Mouse (Mus musculus) bone marrow, adult 2 months (tissue): ENCODE results near the gene Ppp1r2. TPM values are rescaled to one million over a fixed set of nuclear protein-coding genes. Genes with fewer than 3 reads are reported as not detected.

Source experiments
- H3K27ac ChIP-seq: fragments of 200-500 bp; 2 replicates; pipeline ENCODE4 v1.5.1; 2012; ENCODE audit warnings: low read depth, mild to moderate bottlenecking, control low read depth, inconsistent platforms, low read length; ENCODE audit not compliant: control insufficient read depth, poor library complexity, insufficient read depth
- H3K4me1 ChIP-seq: fragments of 200-500 bp; 2 replicates; pipeline ENCODE4 v1.6.1; 2011; ENCODE audit warnings: low read length; ENCODE audit not compliant: control insufficient read depth, insufficient read depth
- H3K4me3 ChIP-seq: fragments of 200-500 bp; replicated peaks from 2 replicates; pipeline ENCODE3; 2011; ENCODE audit warnings: mild to moderate bottlenecking, low read depth, low read length, control low read depth; ENCODE audit not compliant: control insufficient read depth
- CTCF ChIP-seq: fragments of 200-500 bp; IDR thresholded peaks from 2 replicates; pipeline ENCODE4 v1.5.1; 2011; ENCODE audit warnings: low read length, control low read depth; ENCODE audit not compliant: control insufficient read depth, insufficient read depth
- POLR2A ChIP-seq: fragments of 200-500 bp; IDR thresholded peaks from 2 replicates; pipeline ENCODE4 v1.6.1; 2011; ENCODE audit warnings: low read depth, mild to moderate bottlenecking, control low read depth, low read length, borderline replicate concordance; ENCODE audit not compliant: control insufficient read depth
- WGBS: fragments of 180-500 bp; shearing (Covaris S2); methylation state at CpG from one replicate; pipeline ENCODE4 v1.1.7; 2018; 5-methylcytosine and 5-hydroxymethylcytosine counted together
- polyA plus RNA-seq: library from polyadenylated mRNA; stranded (reverse); fragments of >200 nt; gene quantifications from 2 replicates; pipeline ENCODE4 v1.2.4, GENCODE M21; 2011; ENCODE audit warnings: low replicate concordance; ENCODE audit not compliant: missing spikeins, insufficient read depth, insufficient read length

Gene Ppp1r2
- polyA plus RNA-seq, 1 experiment: 14.8 TPM

- Histone ChIP-seq H3K4me3 (no peak overlapping the region), H3K4me1 (peaks cover 1% of the 10 kb centered on the region; the same call in 1 of the 2 replicates), H3K27ac (no peak overlapping the region)
- TF ChIP-seq POLR2A (no peak), CTCF (no peak)
- 87% methylated on average over 6 of the region's 6 CpGs for WGBS
These were observed 61.6 kb downstream of the Ppp1r2 start for GRCm38 (mm10) chr16:31213463-31213862.

DNA sequence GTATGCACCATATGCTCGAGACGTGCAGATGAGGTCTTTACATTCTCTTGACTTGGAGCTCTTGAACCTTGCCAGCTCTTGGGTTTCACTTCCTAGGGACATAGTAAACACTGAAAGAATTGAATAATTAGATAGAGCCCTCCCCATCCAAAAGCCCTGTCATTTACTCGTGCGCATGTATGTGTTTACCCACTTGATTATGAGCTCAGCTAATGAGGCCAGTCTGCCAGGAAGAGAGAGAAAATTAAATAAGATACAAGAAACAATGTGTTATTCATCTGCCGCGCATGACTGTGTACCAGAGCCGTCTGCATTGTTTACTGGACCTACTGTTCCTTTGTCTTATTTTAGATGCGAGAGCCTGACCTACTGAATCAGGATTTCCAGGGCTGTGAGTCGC is 63.6 kb downstream of the Ppp1r2 start:
- no peak for TF ChIP-seq CTCF
- no peak for TF ChIP-seq POLR2A
- H3K4me3 ChIP-seq: no peak overlapping the region
- peaks cover 1% of the 10 kb centered on the region; the same call in 1 of the 2 replicates for H3K4me1 ChIP-seq
- H3K27ac ChIP-seq: no peak overlapping the region
- 89% methylated on average over 9 of the region's 9 CpGs for WGBS

GRCm38 (mm10) chr16:31210453-31210852 is 64.6 kb downstream of the Ppp1r2 start:
- TF ChIP-seq POLR2A (no peak), CTCF (no peak)
- 17% methylated on average over 4 of the region's 4 CpGs for WGBS
- peaks cover 1% of the 10 kb centered on the region; the same call in 1 of the 2 replicates for H3K4me1 ChIP-seq

DNA sequence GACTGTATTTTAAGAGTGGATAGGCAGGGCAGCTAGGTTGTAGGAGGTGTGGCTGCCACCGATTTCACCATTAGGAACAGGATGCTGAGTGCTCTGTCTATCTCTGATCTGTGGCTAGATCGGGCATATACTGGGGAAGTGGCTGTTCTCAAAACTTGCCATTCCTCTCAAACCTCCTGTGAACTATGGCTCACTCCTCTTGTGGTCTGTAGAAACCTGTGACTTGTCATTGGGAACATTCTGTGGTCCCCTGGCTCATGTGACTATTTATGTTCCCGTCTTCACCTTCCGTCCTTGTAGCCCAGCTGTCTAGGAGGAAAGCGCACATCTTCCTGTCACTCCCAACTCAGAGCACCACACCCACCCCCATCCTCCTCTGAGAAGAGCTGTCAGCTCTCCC is 65.2 kb downstream of the Ppp1r2 start:
- TF ChIP-seq CTCF: no peak
- TF ChIP-seq POLR2A: no peak
- Histone ChIP-seq H3K27ac (0 out of 2 replicates have a peak overlapping the region, but pooled peaks have one; percentile 11), H3K4me1 (peaks cover 1% of the 10 kb centered on the region; the same call in 1 of the 2 replicates), H3K4me3 (peak overlapping the region; percentile 18)
- 0% methylated on average over 5 of the region's 5 CpGs for WGBS

More at GRCm38 (mm10) chr16:31210453-31210852, 64.6 kb downstream of the Ppp1r2 start:
- no peak overlapping the region for H3K4me3 ChIP-seq
- H3K27ac ChIP-seq: no peak overlapping the region

DNA sequence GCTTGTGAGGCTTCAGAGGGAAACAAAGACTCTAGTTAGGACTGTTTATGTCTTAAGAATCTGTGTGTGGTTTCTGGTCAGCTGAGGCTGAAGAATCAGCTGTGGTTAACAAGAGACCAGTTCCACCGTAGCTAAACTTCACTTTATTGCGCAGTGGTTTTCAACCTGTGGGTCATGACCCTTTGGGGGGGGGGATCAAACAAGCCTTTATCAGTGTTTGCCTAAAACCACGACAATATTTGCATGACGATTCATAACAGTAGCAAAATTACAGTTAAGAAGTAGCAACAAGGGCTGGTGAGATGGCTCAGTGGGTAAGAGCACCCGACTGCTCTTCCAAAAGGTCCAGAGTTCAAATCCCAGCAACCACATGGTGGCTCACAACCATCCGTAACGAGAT is 69.4 kb downstream of the Ppp1r2 start:
- TF ChIP-seq CTCF (no peak), POLR2A (no peak)
- no peak overlapping the region for H3K27ac ChIP-seq
- H3K4me3 ChIP-seq: no peak overlapping the region
- H3K4me1 ChIP-seq: peaks cover 1% of the 10 kb centered on the region; the same call in 1 of the 2 replicates
- WGBS: 49% methylated on average over 7 of the region's 7 CpGs

GRCm38 (mm10) chr16:31205187-31205586 is 69.9 kb downstream of the Ppp1r2 start:
- H3K27ac ChIP-seq: no peak overlapping the region
- H3K4me1 ChIP-seq: peaks cover 1% of the 10 kb centered on the region; the same call in 1 of the 2 replicates
- no peak for TF ChIP-seq POLR2A
- TF ChIP-seq CTCF: no peak
- no peak overlapping the region for H3K4me3 ChIP-seq
- WGBS: 81% methylated on average over 8 of the region's 8 CpGs

GRCm38 (mm10) chr16:31204216-31204615 is 70.9 kb downstream of the Ppp1r2 start:
- H3K27ac ChIP-seq: no peak overlapping the region
- WGBS: 76% methylated on average over 1 of the region's 1 CpGs
- no peaks in the 10 kb centered on the region for H3K4me1 ChIP-seq
- TF ChIP-seq CTCF (no peak), POLR2A (no peak)
- no peak overlapping the region for H3K4me3 ChIP-seq

DNA sequence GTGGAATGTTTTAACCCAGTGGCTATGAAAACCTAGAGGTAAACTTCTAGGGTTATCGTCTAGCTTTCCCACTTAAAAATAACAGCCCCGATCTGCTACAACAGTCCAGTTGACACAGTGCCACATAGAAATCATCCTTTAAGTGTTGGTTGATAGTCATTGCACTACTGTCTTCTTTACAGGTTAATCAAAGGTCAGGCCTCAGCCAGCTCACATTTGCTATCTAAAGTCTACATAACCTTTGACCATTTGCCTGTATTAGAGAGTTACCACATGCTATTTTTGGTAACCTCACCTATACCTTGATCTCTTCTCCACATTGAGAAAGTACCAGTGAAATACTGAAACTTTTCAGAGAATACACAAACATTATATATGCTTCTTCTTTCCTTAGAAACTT is 73.4 kb downstream of the Ppp1r2 start:
- 57% methylated on average over 2 of the region's 2 CpGs for WGBS
- no peak for TF ChIP-seq CTCF
- no peak for TF ChIP-seq POLR2A
- Histone ChIP-seq H3K27ac (no peak overlapping the region), H3K4me1 (no peaks in the 10 kb centered on the region; the same call in 1 of the 2 replicates), H3K4me3 (no peak overlapping the region)

Other genes starting within 250 kb of the Ppp1r2 start
- 1.7 and 2.7 TPM in 2 replicates for gene Xxylt1, start 193.8 kb downstream of the Ppp1r2 start, polyA plus RNA-seq
- 5.6 and 13.5 TPM in 2 replicates for gene Acap2, start 74.0 kb downstream of the Ppp1r2 start, polyA plus RNA-seq
- gene Apod, start 39.5 kb upstream of the Ppp1r2 start, polyA plus RNA-seq: 7.9 and 12.5 TPM in 2 replicates
- gene Bdh1, start 147.0 kb upstream of the Ppp1r2 start, polyA plus RNA-seq: 3.2 and 8.1 TPM in 2 replicates